Mouse (Mus musculus): ENCODE measurements around the gene Hist2h2be. TPM values are rescaled to one million over a fixed set of nuclear protein-coding genes. Genes with fewer than 3 reads are reported as not detected.
"Not testable (repeated sequence)": the region's sequence is repeated elsewhere in the genome, so short reads cannot be mapped to it uniquely, and the experiment has no call there.

Gene Hist2h2be
- polyA plus RNA-seq, 1 experiment from 2014 or later, result 3.5 TPM

DNA sequence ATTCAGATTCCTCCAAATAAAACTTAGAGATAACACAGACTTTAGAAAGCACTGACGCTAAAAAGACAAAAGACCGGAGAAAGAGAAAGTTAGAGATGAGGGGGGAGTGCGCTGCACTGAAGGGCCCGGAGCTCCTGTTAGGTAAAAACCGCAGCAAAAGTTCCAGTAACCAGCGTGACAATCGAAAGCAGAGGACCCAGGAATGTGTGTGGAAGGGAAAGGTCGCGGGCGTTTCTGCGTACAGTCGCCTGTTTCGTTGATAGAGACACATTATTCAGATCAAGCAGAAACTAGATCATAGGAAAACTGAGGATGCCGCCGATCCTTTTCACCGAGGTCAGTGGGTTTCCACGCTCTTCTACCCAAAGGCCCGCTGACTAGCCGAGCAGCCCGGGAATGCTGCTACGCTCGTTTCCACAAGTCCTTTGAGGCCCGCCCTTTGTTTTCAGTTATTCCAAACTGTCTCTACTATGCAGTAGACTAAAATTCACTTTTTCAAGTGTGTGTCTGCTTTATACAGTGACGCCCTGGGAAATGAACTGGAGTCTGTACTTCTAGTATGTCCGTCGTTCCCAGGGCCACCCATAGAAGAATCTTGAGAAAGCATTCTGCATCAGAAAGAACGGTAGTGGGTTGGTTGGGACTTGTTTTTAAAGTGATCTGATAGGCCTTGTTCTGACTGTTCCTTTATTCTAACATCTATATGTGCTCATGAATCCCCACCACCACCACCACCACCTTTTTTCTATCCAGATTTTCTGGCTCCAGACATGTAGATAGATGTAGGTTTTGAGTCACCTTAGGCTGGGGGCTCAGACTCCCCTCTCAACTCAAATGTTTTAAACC, 42.9 kb downstream of the Hist2h2be start:
- Histone ChIP-seq H3K27me3 (ENCODE audit: insufficient read depth, poor library complexity, severe bottlenecking) (no peaks in the 10 kb centered on the region), H3K9me3 (no peaks in the 10 kb centered on the region), H3K4me3 (peak overlapping the region; percentile 64), H3K36me3 (no peaks in the 10 kb centered on the region), H3K27ac (peak overlapping the region; percentile 97), H3K4me1 (peaks cover 32% of the 10 kb centered on the region)
- WGBS, result 13% methylated on average over 27 of the region's 27 CpGs
- DNase-seq (ENCODE audit: low spot score), result peak; percentile 82

- Histone ChIP-seq H3K9me3 (no peaks in the 10 kb centered on the region), H3K36me3 (no peaks in the 10 kb centered on the region), H3K27ac (peak overlapping the region; percentile 97), H3K4me1 (peaks cover 32% of the 10 kb centered on the region), H3K4me3 (peak overlapping the region; percentile 64), H3K27me3 (ENCODE audit: insufficient read depth, poor library complexity, severe bottlenecking) (no peaks in the 10 kb centered on the region)
- WGBS, result 78% methylated on average over 7 of the region's 7 CpGs
- no peak for DNase-seq (ENCODE audit: low spot score)
Observed at GRCm38 (mm10) chr3:96264404-96264949, 43.6 kb downstream of the Hist2h2be start.

- Histone ChIP-seq H3K27ac (no peak overlapping the region; the same call in 1 of the 2 replicates), H3K27me3 (ENCODE audit: insufficient read depth, poor library complexity, severe bottlenecking) (no peaks in the 10 kb centered on the region), H3K4me3 (no peak overlapping the region), H3K4me1 (peaks cover 34% of the 10 kb centered on the region), H3K36me3 (no peaks in the 10 kb centered on the region), H3K9me3 (no peaks in the 10 kb centered on the region)
- no peak for DNase-seq (ENCODE audit: low spot score)
- WGBS, result 63% methylated on average over 8 of the region's 8 CpGs
Observed at GRCm38 (mm10) chr3:96266132-96266710, 45.3 kb downstream of the Hist2h2be start.

DNA sequence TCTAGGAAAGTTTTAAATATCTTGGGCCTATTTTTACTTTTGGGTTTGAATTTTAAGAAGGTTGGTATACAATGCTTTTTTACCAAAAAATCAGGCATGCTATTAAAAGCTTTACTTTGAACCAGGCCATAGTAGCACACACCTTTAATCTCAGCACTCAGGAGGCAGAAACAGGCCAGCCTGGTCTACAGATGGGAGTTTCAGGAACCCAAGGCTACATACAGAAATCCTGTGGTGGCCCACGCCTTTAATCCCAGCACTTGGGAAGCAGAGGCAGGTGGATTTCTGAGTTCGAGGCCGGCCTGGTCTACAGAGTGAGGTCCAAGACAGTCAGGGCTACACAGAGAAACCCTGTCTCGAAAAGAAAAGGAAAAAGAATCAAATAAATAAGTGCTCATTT, 46.6 kb downstream of the Hist2h2be start:
- Histone ChIP-seq H3K36me3 (no peaks in the 10 kb centered on the region), H3K4me3 (no peak overlapping the region), H3K9me3 (no peaks in the 10 kb centered on the region), H3K4me1 (peaks cover 23% of the 10 kb centered on the region), H3K27me3 (ENCODE audit: insufficient read depth, poor library complexity, severe bottlenecking) (no peaks in the 10 kb centered on the region), H3K27ac (peak overlapping the region; percentile 89)
- WGBS, result 85% methylated on average over 4 of the region's 4 CpGs
- DNase-seq (ENCODE audit: low spot score), result no peak

DNA sequence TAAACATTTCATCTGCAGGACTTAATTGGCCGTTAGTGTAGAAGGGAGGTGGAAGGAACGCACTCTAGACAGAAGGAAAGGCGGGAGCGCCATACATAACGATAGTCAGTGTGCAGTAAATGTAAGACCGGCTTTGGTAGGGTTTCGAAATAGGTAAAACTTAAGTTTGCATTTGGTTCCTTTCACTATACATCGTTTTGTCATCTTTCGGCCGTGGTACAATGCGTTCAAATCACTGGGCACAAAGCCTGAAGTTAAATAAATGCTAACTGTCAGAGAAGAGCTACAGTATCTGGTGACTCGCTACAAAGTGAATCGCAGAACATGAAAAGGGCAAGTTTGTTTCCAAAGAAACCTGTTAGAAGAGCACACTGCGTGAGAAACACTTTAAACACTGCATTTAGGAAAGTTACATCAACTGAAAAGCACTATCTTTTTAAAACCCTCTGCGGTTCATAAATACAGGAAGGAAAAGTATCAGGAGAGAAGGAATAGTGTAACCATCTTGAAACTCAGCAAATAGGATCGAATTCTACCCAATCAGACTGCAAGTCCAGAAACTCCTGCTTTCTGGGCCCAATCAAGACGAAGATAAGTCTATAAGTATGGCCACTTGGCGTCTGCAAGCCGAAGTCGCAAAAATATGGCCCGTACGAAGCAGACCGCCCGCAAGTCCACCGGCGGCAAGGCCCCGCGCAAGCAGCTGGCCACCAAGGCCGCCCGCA, 47.3 kb downstream of the Hist2h2be start, which contains the start of gene Hist2h3b:
Gene Hist2h3b (plus strand): TSS at position 604 of the 725 bp plus-strand sequence.
- Histone ChIP-seq H3K4me3 (peak within 1 kb of the TSS; percentile 61), H3K27ac (peak within 1 kb of the TSS; percentile 91), H3K36me3 (no peaks in the 10 kb centered on the region), H3K27me3 (ENCODE audit: insufficient read depth, poor library complexity, severe bottlenecking) (no peaks in the 10 kb centered on the region), H3K4me1 (peaks cover 23% of the 10 kb centered on the region), H3K9me3 (no peaks in the 10 kb centered on the region)
- peak; percentile 92 for DNase-seq (ENCODE audit: low spot score)
- WGBS, result 26% methylated on average over 30 of the region's 30 CpGs

DNA sequence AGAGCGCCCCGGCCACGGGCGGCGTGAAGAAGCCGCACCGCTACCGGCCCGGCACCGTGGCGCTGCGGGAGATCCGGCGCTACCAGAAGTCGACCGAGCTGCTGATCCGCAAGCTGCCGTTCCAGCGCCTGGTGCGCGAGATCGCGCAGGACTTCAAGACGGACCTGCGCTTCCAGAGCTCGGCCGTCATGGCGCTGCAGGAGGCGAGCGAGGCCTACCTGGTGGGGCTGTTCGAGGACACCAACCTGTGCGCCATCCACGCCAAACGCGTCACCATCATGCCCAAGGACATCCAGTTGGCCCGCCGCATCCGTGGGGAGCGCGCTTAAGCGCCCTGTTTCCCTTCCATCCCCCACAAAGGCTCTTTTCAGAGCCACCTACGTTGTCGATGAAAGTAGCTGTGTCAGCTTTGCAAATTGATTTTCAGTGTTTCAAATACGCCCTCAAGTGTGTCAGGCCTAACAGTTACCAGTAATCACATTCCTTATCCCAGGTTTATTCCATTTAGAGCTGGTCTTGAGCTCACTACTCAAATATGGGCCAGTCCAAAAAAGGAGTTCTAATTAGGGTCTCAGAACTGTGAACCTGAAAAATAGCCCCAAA, 48.0 kb downstream of the Hist2h2be start:
- WGBS, result under 1% methylated on average over 16 of the region's 44 CpGs
- H3K4me1 ChIP-seq, result peaks cover 19% of the 10 kb centered on the region
- not testable (repeated sequence) for H3K27me3 ChIP-seq (ENCODE audit: insufficient read depth, poor library complexity, severe bottlenecking); DNase-seq (ENCODE audit: low spot score); H3K9me3 ChIP-seq; H3K36me3 ChIP-seq
- peak overlapping the region; percentile 61 for H3K4me3 ChIP-seq
- H3K27ac ChIP-seq, result peak overlapping the region; percentile 91

- Histone ChIP-seq H3K9me3 (no peaks in the 10 kb centered on the region), H3K36me3 (no peaks in the 10 kb centered on the region), H3K27ac (peak within 1 kb of the TSS; percentile 91), H3K27me3 (ENCODE audit: insufficient read depth, poor library complexity, severe bottlenecking) (no peaks in the 10 kb centered on the region), H3K4me1 (peaks cover 10% of the 10 kb centered on the region; the same call in 1 of the 2 replicates), H3K4me3 (peak within 1 kb of the TSS; percentile 61)
- under 1% methylated on average over 45 of the region's 45 CpGs for WGBS
- DNase-seq (ENCODE audit: low spot score), result peak; percentile 97
Observed at GRCm38 (mm10) chr3:96269511-96270474, 48.9 kb downstream of the Hist2h2be start, which contains the start of gene Hist2h2bb. Hist2h2bb (plus strand) TSS chr3:96269752.

Small RNA genes within 50 kb of the gene (microRNA-seq; reads per million reads assigned to microRNA genes)
- gene Gm44492 (not detected), gene Gm47311 (not detected), gene Gm47313 (not detected)

Other genes with a start within 250 kb of the Hist2h2be start
- gene Plekho1, start 225.1 kb upstream of the Hist2h2be start, polyA plus RNA-seq (2016; fragmentation: Nextera tagmentation; extraction: Ambion mirVana), result 75.1 and 88.2 TPM in 2 replicates
- 26.1 and 30.6 TPM in 2 replicates for gene Vps45, start 162.7 kb upstream of the Hist2h2be start, polyA plus RNA-seq (2016; fragmentation: Nextera tagmentation; extraction: Ambion mirVana)
- gene Otud7b, start 116.6 kb upstream of the Hist2h2be start, polyA plus RNA-seq (2016; fragmentation: Nextera tagmentation; extraction: Ambion mirVana), result 15.2 and 16.1 TPM in 2 replicates
- gene Mtmr11, start 59.1 kb upstream of the Hist2h2be start, polyA plus RNA-seq (2016; fragmentation: Nextera tagmentation; extraction: Ambion mirVana), result 6.0 and 10.5 TPM in 2 replicates
- gene Sf3b4, start 48.8 kb upstream of the Hist2h2be start, polyA plus RNA-seq (2016; fragmentation: Nextera tagmentation; extraction: Ambion mirVana), result 143 and 190 TPM in 2 replicates
- gene Sv2a, start 40.0 kb upstream of the Hist2h2be start, polyA plus RNA-seq (2016; fragmentation: Nextera tagmentation; extraction: Ambion mirVana), result 17.8 and 22.6 TPM in 2 replicates
- gene Bola1, start 1.4 kb upstream of the Hist2h2be start, polyA plus RNA-seq (2016; fragmentation: Nextera tagmentation; extraction: Ambion mirVana), result 58.9 and 62.8 TPM in 2 replicates
- 0.73 TPM in 1 of 2 replicates, not detected in the other for gene Hist2h2ab, start 1.3 kb upstream of the Hist2h2be start, polyA plus RNA-seq (2016; fragmentation: Nextera tagmentation; extraction: Ambion mirVana)
- gene Hist2h2ac, start 239 bp upstream of the Hist2h2be start, polyA plus RNA-seq (2016; fragmentation: Nextera tagmentation; extraction: Ambion mirVana), result 3.4 and 8.2 TPM in 2 replicates
- 3.4 and 5.1 TPM in 2 replicates for gene Hist2h3c2, start 18.0 kb downstream of the Hist2h2be start, polyA plus RNA-seq (2016; fragmentation: Nextera tagmentation; extraction: Ambion mirVana)
- gene Hist2h2aa2, start 19.2 kb downstream of the Hist2h2be start, polyA plus RNA-seq (2016; fragmentation: Nextera tagmentation; extraction: Ambion mirVana), result 13.0 and 21.3 TPM in 2 replicates
- gene Hist2h2aa1, start 24.4 kb downstream of the Hist2h2be start, polyA plus RNA-seq (2016; fragmentation: Nextera tagmentation; extraction: Ambion mirVana), result 8.3 and 9.5 TPM in 2 replicates
- 0.41 and 0.60 TPM in 2 replicates for gene Hist2h3c1, start 25.6 kb downstream of the Hist2h2be start, polyA plus RNA-seq (2016; fragmentation: Nextera tagmentation; extraction: Ambion mirVana)
- gene Hist2h4, start 42.2 kb downstream of the Hist2h2be start, polyA plus RNA-seq (2016; fragmentation: Nextera tagmentation; extraction: Ambion mirVana), result 2.1 and 2.8 TPM in 2 replicates
- gene Hist2h3b, start 47.5 kb downstream of the Hist2h2be start, polyA plus RNA-seq (2016; fragmentation: Nextera tagmentation; extraction: Ambion mirVana), result 17.8 and 25.8 TPM in 2 replicates
- gene Hist2h2bb, start 48.6 kb downstream of the Hist2h2be start, polyA plus RNA-seq (2016; fragmentation: Nextera tagmentation; extraction: Ambion mirVana), result 3.8 and 7.7 TPM in 2 replicates
- 0.18 and 0.35 TPM in 2 replicates for gene Fcgr1, start 72.8 kb downstream of the Hist2h2be start, polyA plus RNA-seq (2016; fragmentation: Nextera tagmentation; extraction: Ambion mirVana)
- 0.49 TPM in 1 of 2 replicates, not detected in the other for gene BC107364, start 231.2 kb downstream of the Hist2h2be start, polyA plus RNA-seq (2016; fragmentation: Nextera tagmentation; extraction: Ambion mirVana)

All from heart, embryonic 10.5 days (tissue).